Mouse (Mus musculus) hindbrain, embryonic 13.5 days (tissue): Measurements from ENCODE around the gene Actl7b. TPM values are rescaled to one million over a fixed set of nuclear protein-coding genes. Genes with fewer than 3 reads are reported as not detected.

Experiments
- ATAC-seq: fragments of 200-750 bp; cut with Nextera tagmentation; 2 replicates; pipeline ENCODE4 v1.8.0; 2017; ENCODE audit warnings: moderate TSS enrichment; ENCODE audit not compliant: low FRiP score
- H3K27ac ChIP-seq: fragments of 300-500 bp; sonication (generic); 2 replicates; pipeline ENCODE4 v1.5.1; 2015; ENCODE audit warnings: inconsistent platforms, mild to moderate bottlenecking, moderate library complexity
- H3K27me3 ChIP-seq: fragments of 300-500 bp; sonication (generic); 2 replicates; pipeline ENCODE4 v1.6.1; 2015; ENCODE audit warnings: mild to moderate bottlenecking, inconsistent platforms
- H3K36me3 ChIP-seq: fragments of 300-500 bp; sonication (generic); 2 replicates; pipeline ENCODE4 v1.6.1; 2015; ENCODE audit warnings: mild to moderate bottlenecking, inconsistent platforms
- H3K4me1 ChIP-seq: fragments of 300-500 bp; sonication (generic); replicated peaks from 2 replicates; pipeline ENCODE4 v1.6.1; 2015; ENCODE audit warnings: inconsistent platforms
- H3K4me2 ChIP-seq: fragments of 300-500 bp; sonication (generic); 2 replicates; pipeline ENCODE4 v1.6.1; 2015; ENCODE audit warnings: inconsistent platforms, mild to moderate bottlenecking, moderate library complexity
- H3K4me3 ChIP-seq: fragments of 300-500 bp; sonication (generic); 2 replicates; pipeline ENCODE4 v1.5.1; 2015; ENCODE audit warnings: mild to moderate bottlenecking, inconsistent platforms
- H3K9ac ChIP-seq: fragments of 300-500 bp; sonication (generic); 2 replicates; pipeline ENCODE4 v1.6.1; 2015; ENCODE audit warnings: mild to moderate bottlenecking, inconsistent platforms
- H3K9me3 ChIP-seq: fragments of 300-500 bp; sonication (generic); 2 replicates; pipeline ENCODE4 v1.6.1; 2016; ENCODE audit warnings: inconsistent platforms
- WGBS: fragments of 180-500 bp; shearing (Covaris S2); methylation state at CpG from one replicate; pipeline ENCODE4 v1.1.7; 2015; 5-methylcytosine and 5-hydroxymethylcytosine counted together
- polyA plus RNA-seq: library from polyadenylated mRNA; unstranded; fragments of >200 nt; fragmentation: Nextera tagmentation; extraction: Ambion mirVana; gene quantifications from 2 replicates; pipeline ENCODE4 v1.2.1, GENCODE M21; 2015

Gene Actl7b
- polyA plus RNA-seq, 1 experiment from 2014 or later = not detected

- H3K27ac ChIP-seq = no peak overlapping the region
- H3K9ac ChIP-seq = no peak overlapping the region
- WGBS = 72% methylated on average over 5 of the region's 5 CpGs
- H3K27me3 ChIP-seq = no peaks in the 10 kb centered on the region
- no peak overlapping the region for H3K4me2 ChIP-seq
- H3K36me3 ChIP-seq = no peaks in the 10 kb centered on the region
- H3K4me3 ChIP-seq = no peak overlapping the region
- H3K4me1 ChIP-seq = peaks cover 5% of the 10 kb centered on the region; the same call in 1 of the 2 replicates
- H3K9me3 ChIP-seq = no peaks in the 10 kb centered on the region
- ATAC-seq = no peak
Observed at GRCm38 (mm10) chr4:56698671-56699070, 42.6 kb downstream of the Actl7b start.

GRCm38 (mm10) chr4:56696401-56696800 lies 44.8 kb downstream of the Actl7b start:
- H3K9me3 ChIP-seq = no peaks in the 10 kb centered on the region
- no peaks in the 10 kb centered on the region for H3K27me3 ChIP-seq
- no peak overlapping the region for H3K27ac ChIP-seq
- H3K4me2 ChIP-seq = no peak overlapping the region
- ATAC-seq = no peak
- H3K9ac ChIP-seq = no peak overlapping the region
- H3K36me3 ChIP-seq = no peaks in the 10 kb centered on the region
- no peaks in the 10 kb centered on the region for H3K4me1 ChIP-seq
- 81% methylated on average over 7 of the region's 7 CpGs for WGBS
- no peak overlapping the region for H3K4me3 ChIP-seq

Other genes with a start within 250 kb of the Actl7b start
- gene Gm26657, start 1.4 kb downstream of the Actl7b start, polyA plus RNA-seq = not detected in 2 replicates
- gene Actl7a, start 2.0 kb upstream of the Actl7b start, polyA plus RNA-seq = not detected in 2 replicates
- gene Elp1, start 60.9 kb upstream of the Actl7b start, polyA plus RNA-seq = 58.1 and 59.4 TPM in 2 replicates
- 16.6 and 17.9 TPM in 2 replicates for gene Fam206a, start 60.9 kb upstream of the Actl7b start, polyA plus RNA-seq
- 16.9 and 19.4 TPM in 2 replicates for gene Ctnnal1, start 123.7 kb upstream of the Actl7b start, polyA plus RNA-seq
- 9.0 and 9.8 TPM in 2 replicates for gene Tmem245, start 206.0 kb upstream of the Actl7b start, polyA plus RNA-seq
- 15.4 and 15.7 TPM in 2 replicates for gene Frrs1l, start 248.9 kb upstream of the Actl7b start, polyA plus RNA-seq